Mouse (Mus musculus) bone marrow, adult 2 months (tissue): ENCODE results near the gene Troap.

Experiments
- CTCF ChIP-seq: fragments of 200-500 bp; IDR thresholded peaks from 2 replicates; pipeline ENCODE4 v1.5.1; 2011; ENCODE audit warnings: low read length, control low read depth; ENCODE audit not compliant: control insufficient read depth, insufficient read depth
- POLR2A ChIP-seq: fragments of 200-500 bp; IDR thresholded peaks from 2 replicates; pipeline ENCODE4 v1.6.1; 2011; ENCODE audit warnings: low read depth, mild to moderate bottlenecking, control low read depth, low read length, borderline replicate concordance; ENCODE audit not compliant: control insufficient read depth

DNA sequence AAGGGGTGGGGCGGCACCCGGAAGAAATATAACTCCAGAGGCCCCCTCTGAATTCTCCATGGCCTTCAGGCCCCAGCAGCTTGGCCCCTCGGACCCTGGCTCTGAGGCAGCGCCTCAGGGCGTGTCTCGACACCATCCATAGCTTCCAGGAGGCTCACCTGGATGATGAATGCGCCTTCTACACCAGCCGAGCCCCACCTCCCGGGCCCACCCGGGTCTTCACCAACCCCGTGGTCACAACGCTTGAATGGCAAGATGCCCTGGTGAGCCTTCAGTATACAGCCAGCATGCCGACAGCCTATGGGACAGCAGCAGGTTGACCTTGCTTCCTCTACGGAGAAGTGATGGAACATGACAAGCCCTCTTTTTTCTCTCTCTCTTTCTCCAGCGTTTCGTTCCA is 8.5 kb downstream of the Troap start:
- TF ChIP-seq POLR2A = no peak
- TF ChIP-seq CTCF = no peak
